Mouse (Mus musculus) Patski (cell line): ENCODE data around the gene Efna2. TPM values are rescaled to one million over a fixed set of nuclear protein-coding genes. Genes with fewer than 3 reads are reported as not detected.
A peak's percentile ranks its signal among the peaks of the same experiment; 100 is the strongest.

Experiments
- ATAC-seq: fragments of 100-300 bp; one replicate; pipeline ENCODE4 v1.8.0; 2021
- CTCF ChIA-PET: fragments of 350-600 bp; sonication (Branson Sonifier 250); formaldehyde crosslinking; loops from one replicate; lab custom pipeline; 2022; ENCODE audit warnings: inconsistent platforms; lab: Charles Lee
- POLR2A ChIA-PET: fragments of 350-600 bp; sonication (Branson Sonifier 250); formaldehyde crosslinking; loops from one replicate; lab custom pipeline; 2022; ENCODE audit warnings: antibody characterized with exemption, inconsistent platforms; lab: Charles Lee
- DNase-seq: peaks from one replicate; pipeline ENCODE4 v3.0.0-alpha.2; 2011; ENCODE audit warnings: low read depth, low spot score
- H3K27me3 ChIP-seq: fragments of 371-371 bp; one replicate; pipeline ENCODE4 v1.5.1; 2021
- CTCF ChIP-seq: fragments of 100-300 bp; IDR thresholded peaks from one replicate; pipeline ENCODE4 v1.5.1; 2021
- in situ Hi-C: fragments of 300-500 bp; cut with MboI; formaldehyde crosslinking; loops from 3 replicates; pipeline ENCODE4 v1.11.1; 2018; ENCODE audit warnings: low pct_unique_long_range_greater_than_20kb, mixed read lengths
- polyA plus RNA-seq: library from polyadenylated mRNA; unstranded; gene quantifications from one replicate; pipeline ENCODE4 v1.2.3, GENCODE M21; 2021

Gene Efna2
- polyA plus RNA-seq, 1 experiment from 2014 or later = 1.1 TPM

GRCm38 (mm10) chr10:80159561-80160454, 19.5 kb upstream of the Efna2 start:
- TF ChIP-seq CTCF = no peak
- DNase-seq = peak; percentile 97
- H3K27me3 ChIP-seq = no peaks in the 10 kb centered on the region
- ATAC-seq = peak; percentile 44
- ChIA-PET POLR2A (interaction anchor here (11.6 kb wide), 1 partner anchor 10 kb away, joined by 191 read pairs; the partner anchor contains the start of gene Midn), CTCF (interaction anchor here (1.0 to 1.4 kb wide), 3 partner anchors 9 to 98 kb away, joined by 3 to 5 read pairs (median 3); no protein-coding TSS in a partner anchor)
- in situ Hi-C loops = no loop called here

GRCm38 (mm10) chr10:80160455-80161371, 18.6 kb upstream of the Efna2 start:
- CTCF ChIA-PET = interaction anchor here (1.0 to 1.7 kb wide), 4 partner anchors 8 to 99 kb away, joined by 3 to 6 read pairs (median 3); partner anchors contain the start of gene Cbarp
- H3K27me3 ChIP-seq = no peaks in the 10 kb centered on the region
- DNase-seq (peak; percentile 96), ATAC-seq (peak; percentile 24)
- POLR2A ChIA-PET = interaction anchor here (11.6 kb wide), 1 partner anchor 11 kb away, joined by 191 read pairs; the partner anchor contains the start of gene Midn
- no peak for TF ChIP-seq CTCF
- in situ Hi-C loops = no loop called here

GRCm38 (mm10) chr10:80161522-80162242, 17.6 kb upstream of the Efna2 start:
- POLR2A ChIA-PET = interaction anchor here (0.6 to 11.6 kb wide), 2 partner anchors 12 to 215 kb away, joined by 3 to 191 read pairs; partner anchors contain the start of gene Midn
- ATAC-seq = peak; percentile 3
- DNase-seq = peak; percentile 77
- no peaks in the 10 kb centered on the region for H3K27me3 ChIP-seq
- no peak for TF ChIP-seq CTCF
- in situ Hi-C loops = no loop called here
- CTCF ChIA-PET = interaction anchor here (1.1 to 1.7 kb wide), 2 partner anchors 8 to 21 kb away, joined by 3 to 6 read pairs; partner anchors contain the start of gene Cbarp

- POLR2A ChIA-PET = interaction anchor here (0.6 to 11.6 kb wide), 2 partner anchors 12 to 216 kb away, joined by 3 to 191 read pairs; partner anchors contain the start of gene Midn
Measured at GRCm38 (mm10) chr10:80162243-80162608, 17.1 kb upstream of the Efna2 start.

GRCm38 (mm10) chr10:80162716-80163299, 16.5 kb upstream of the Efna2 start:
- in situ Hi-C loops = no loop called here
- no peaks in the 10 kb centered on the region for H3K27me3 ChIP-seq
- DNase-seq (no peak), ATAC-seq (no peak)
- no peak for TF ChIP-seq CTCF
- ChIA-PET CTCF (no interaction called here), POLR2A (interaction anchor here (11.6 kb wide), 1 partner anchor 13 kb away, joined by 191 read pairs; the partner anchor contains the start of gene Midn)

More at GRCm38 (mm10) chr10:80162243-80162608, 17.1 kb upstream of the Efna2 start:
- in situ Hi-C loops = no loop called here
- ATAC-seq = no peak
- H3K27me3 ChIP-seq = no peaks in the 10 kb centered on the region
- no peak for DNase-seq
- no peak for TF ChIP-seq CTCF
- CTCF ChIA-PET = interaction anchor here (1.1 to 1.7 kb wide), 2 partner anchors 9 to 21 kb away, joined by 3 to 6 read pairs; partner anchors contain the start of gene Cbarp

GRCm38 (mm10) chr10:80163721-80164120, 15.6 kb upstream of the Efna2 start:
- CTCF ChIA-PET = interaction anchor here (3.5 to 4.4 kb wide), 2 partner anchors 10 to 19 kb away, joined by 58 to 69 read pairs; no protein-coding TSS in a partner anchor
- in situ Hi-C loops = no loop called here
- no peak for ATAC-seq
- no peaks in the 10 kb centered on the region for H3K27me3 ChIP-seq
- peak; percentile 76 for DNase-seq
- POLR2A ChIA-PET = interaction anchor here (0.6 to 11.6 kb wide), 2 partner anchors 14 to 172 kb away, joined by 3 to 191 read pairs; partner anchors contain the start of gene Midn
- no peak for TF ChIP-seq CTCF

GRCm38 (mm10) chr10:80164161-80164997, 14.9 kb upstream of the Efna2 start:
- H3K27me3 ChIP-seq = no peaks in the 10 kb centered on the region

GRCm38 (mm10) chr10:80164998-80165344, 14.3 kb upstream of the Efna2 start:
- CTCF ChIA-PET = interaction anchor here (0.9 to 4.4 kb wide), 15 partner anchors 11 to 207 kb away, joined by 3 to 69 read pairs (median 5); partner anchors contain the start of genes Cbarp, Cnn2, Stk11 and Tmem259
- no peak for TF ChIP-seq CTCF
- no peaks in the 10 kb centered on the region for H3K27me3 ChIP-seq

More at GRCm38 (mm10) chr10:80164161-80164997, 14.9 kb upstream of the Efna2 start:
- ATAC-seq (no peak), DNase-seq (no peak)
- in situ Hi-C loops = no loop called here
- ChIA-PET CTCF (interaction anchor here (0.9 to 4.4 kb wide), 14 partner anchors 10 to 206 kb away, joined by 3 to 69 read pairs (median 6); partner anchors contain the start of genes Cbarp, Cnn2, Stk11 and Tmem259), POLR2A (interaction anchor here (0.6 to 11.6 kb wide), 3 partner anchors 14 to 179 kb away, joined by 3 to 191 read pairs (median 3); partner anchors contain the start of gene Midn)
- TF ChIP-seq CTCF = no peak

More at GRCm38 (mm10) chr10:80164998-80165344, 14.3 kb upstream of the Efna2 start:
- DNase-seq = peak; percentile 87
- ATAC-seq = peak; percentile 19
- POLR2A ChIA-PET = interaction anchor here (1.2 to 11.6 kb wide), 4 partner anchors 15 to 179 kb away, joined by 3 to 191 read pairs (median 4); partner anchors contain the start of genes Cbarp and Midn
- in situ Hi-C loops = no loop called here
